Mouse (Mus musculus) brain, adult 10 weeks (tissue): ENCODE data around the gene Olfr26. TPM values are rescaled to one million over a fixed set of nuclear protein-coding genes. Genes with fewer than 3 reads are reported as not detected.

ENCODE experiments used
- polyA plus RNA-seq: library from polyadenylated mRNA; stranded (reverse); fragments of 350-450 nt; fragmentation: Illumina TruSeq; extraction: RNeasy Lipid Tissue Mini Kit (QIAGEN cat#74804); gene quantifications from one replicate; pipeline ENCODE4 v1.2.3, GENCODE M21; 2015; ENCODE audit warnings: low read depth, low replicate concordance

Olfr26 gene
- polyA plus RNA-seq: not detected

DNA sequence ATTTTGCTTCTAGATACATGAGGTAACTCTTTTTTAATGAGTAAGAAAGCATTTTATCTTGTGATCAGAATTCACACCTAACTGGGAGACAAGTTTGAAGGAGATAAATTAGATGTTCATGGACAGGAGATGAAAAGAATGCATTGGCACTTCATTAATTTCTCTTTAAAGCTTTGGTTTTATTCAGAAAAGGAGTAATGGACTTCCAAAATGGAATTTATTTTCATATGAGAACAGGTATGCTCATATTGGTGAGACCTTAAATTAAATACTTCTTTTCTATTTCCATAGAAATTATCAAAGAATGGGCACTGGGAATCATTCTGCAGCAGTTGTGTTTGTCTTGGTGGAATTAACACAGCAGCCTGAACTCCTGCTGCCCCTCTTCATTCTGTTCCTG, at the start of gene Olfr26:
Olfr26 (plus strand) TSS at position 301 of the 400 bp plus-strand sequence.

DNA sequence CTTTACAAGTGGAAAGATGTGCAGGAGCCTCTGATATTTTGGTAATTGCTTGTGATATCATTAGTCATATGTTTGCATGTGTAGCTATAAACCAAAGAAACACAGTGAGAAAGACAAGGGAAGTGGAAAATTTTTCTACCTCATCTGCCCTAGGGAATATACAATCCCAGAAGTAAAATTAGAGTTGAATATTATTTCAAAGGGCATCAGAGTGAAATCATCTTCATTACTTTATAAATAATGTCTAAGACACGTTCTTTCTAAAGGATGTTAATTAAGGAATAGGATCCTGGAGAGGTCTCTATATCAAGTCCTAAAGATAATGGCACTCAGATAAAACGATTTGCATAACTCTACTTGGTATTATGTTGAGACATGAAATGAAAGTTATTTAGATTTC, 40.5 kb upstream of the Olfr26 start, which contains the start of gene Olfr922:
Olfr922 (plus strand) TSS at position 301 of the 400 bp plus-strand sequence.

DNA sequence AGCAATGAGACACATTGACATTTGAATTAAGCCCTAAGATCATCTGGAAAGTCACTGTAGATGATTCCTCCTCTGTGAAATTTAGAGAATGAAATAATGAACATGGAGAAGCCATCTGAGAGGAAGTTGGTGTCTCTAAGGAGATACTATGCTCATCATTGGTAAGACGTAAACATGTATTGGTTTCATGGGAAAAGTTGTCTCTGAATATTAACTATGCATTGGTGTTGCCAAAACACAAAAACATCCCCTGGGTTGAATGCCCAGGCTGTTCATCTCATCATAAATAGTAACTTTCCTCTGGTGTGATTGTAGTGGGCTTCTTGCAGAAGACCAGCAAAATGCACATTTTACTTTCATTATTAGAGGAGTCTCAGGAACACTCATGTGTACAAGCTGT, 28.6 kb upstream of the Olfr26 start, which contains the start of gene Olfr923:
Olfr923 (plus strand) TSS at position 301 of the 400 bp plus-strand sequence.

DNA sequence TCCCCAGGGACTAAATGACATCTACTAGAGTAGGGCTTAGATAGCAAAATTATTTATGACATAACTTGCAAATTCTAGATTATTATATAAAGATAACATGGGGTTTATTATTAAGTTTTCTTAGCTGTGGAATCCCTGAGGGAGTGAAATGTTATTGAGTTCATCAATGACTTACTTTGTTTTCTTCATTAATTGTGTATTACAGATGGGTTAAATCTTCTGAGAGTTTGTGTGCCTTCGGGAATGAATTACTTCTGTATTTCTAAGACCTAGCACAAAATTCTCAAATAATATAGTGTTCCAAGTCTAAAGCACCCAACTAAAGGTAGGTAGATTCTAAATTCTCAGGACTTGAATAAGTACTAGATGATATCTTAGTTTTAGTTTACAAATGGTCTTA, 10.7 kb upstream of the Olfr26 start, which contains the start of gene Olfr924:
Olfr924 (plus strand) TSS at position 301 of the 400 bp plus-strand sequence.

DNA sequence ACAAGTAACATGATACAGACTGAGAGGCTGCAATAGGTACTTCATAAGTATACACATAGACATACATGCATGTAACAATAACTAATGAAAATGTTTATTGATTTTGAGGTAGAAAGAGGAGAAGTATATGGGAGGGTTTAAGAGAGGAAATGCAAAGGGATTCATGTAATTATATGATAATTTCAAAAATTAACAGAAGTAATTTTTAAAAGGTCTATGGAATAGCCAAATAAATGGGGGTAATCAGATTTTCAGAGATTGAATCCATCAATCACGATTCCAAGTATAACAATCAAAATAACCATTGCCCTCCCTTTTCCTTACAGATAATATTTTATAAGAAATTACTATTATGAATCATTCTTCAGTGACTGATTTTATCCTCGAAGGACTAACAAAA, 22.0 kb downstream of the Olfr26 start, which contains the start of gene Olfr926:
Olfr926 (plus strand) TSS at position 301 of the 400 bp plus-strand sequence.

Other genes with a start within 250 kb of the Olfr26 start
- gene Olfr914, start 250.0 kb upstream of the Olfr26 start, polyA plus RNA-seq: not detected
- not detected for gene Olfr916, start 195.2 kb upstream of the Olfr26 start, polyA plus RNA-seq
- gene Olfr917, start 189.2 kb upstream of the Olfr26 start, polyA plus RNA-seq: not detected
- not detected for gene Olfr918, start 180.5 kb upstream of the Olfr26 start, polyA plus RNA-seq
- not detected for gene Olfr919, start 151.4 kb upstream of the Olfr26 start, polyA plus RNA-seq
- 12.1 TPM for gene Vwa5a, start 136.8 kb upstream of the Olfr26 start, polyA plus RNA-seq
- 0.09 TPM for gene Olfr920, start 102.8 kb upstream of the Olfr26 start, polyA plus RNA-seq
- gene Olfr921, start 82.0 kb upstream of the Olfr26 start, polyA plus RNA-seq: not detected
- not detected for gene Olfr922, start 40.4 kb upstream of the Olfr26 start, polyA plus RNA-seq
- not detected for gene Olfr923, start 28.5 kb upstream of the Olfr26 start, polyA plus RNA-seq
- not detected for gene Olfr924, start 10.6 kb upstream of the Olfr26 start, polyA plus RNA-seq
- not detected for gene Olfr926, start 22.1 kb downstream of the Olfr26 start, polyA plus RNA-seq
- gene Olfr930, start 74.7 kb downstream of the Olfr26 start, polyA plus RNA-seq: not detected
- not detected for gene Olfr933, start 117.3 kb downstream of the Olfr26 start, polyA plus RNA-seq
- gene Olfr934, start 133.3 kb downstream of the Olfr26 start, polyA plus RNA-seq: not detected
- not detected for gene Olfr935, start 144.6 kb downstream of the Olfr26 start, polyA plus RNA-seq
- gene Olfr146, start 168.3 kb downstream of the Olfr26 start, polyA plus RNA-seq: not detected
- not detected for gene Olfr937, start 209.9 kb downstream of the Olfr26 start, polyA plus RNA-seq
- gene Olfr938, start 223.8 kb downstream of the Olfr26 start, polyA plus RNA-seq: not detected